Mouse (Mus musculus) macrophage (primary cell): ENCODE measurements around the gene Ahnak2. TPM values are rescaled to one million over a fixed set of nuclear protein-coding genes. Genes with fewer than 3 reads are reported as not detected.
A peak's percentile ranks its signal among the peaks of the same experiment; 100 is the strongest.

Experiments used
- H3K27ac ChIP-seq: fragments of 350-480 bp; formaldehyde crosslinking; 2 replicates; pipeline ENCODE4 v1.9.0; 2021
- H3K36me3 ChIP-seq: fragments of 350-480 bp; formaldehyde crosslinking; 2 replicates; pipeline ENCODE4 v1.9.0; 2021; ENCODE audit errors: inconsistent target
- H3K4me3 ChIP-seq: fragments of 350-480 bp; formaldehyde crosslinking; 2 replicates; pipeline ENCODE4 v1.9.0; 2021; ENCODE audit errors: inconsistent target
- H3K79me2 ChIP-seq: fragments of 350-480 bp; formaldehyde crosslinking; 2 replicates; pipeline ENCODE4 v1.9.0; 2021; ENCODE audit errors: inconsistent target
- WGBS: methylation state at CpG from one replicate; pipeline ENCODE4 v1.1.7; 2026; ENCODE audit warnings: inconsistent platforms; ENCODE audit not compliant: missing documents; 5-methylcytosine and 5-hydroxymethylcytosine counted together
- polyA plus RNA-seq: library from polyadenylated mRNA; stranded (reverse); fragments of 250-400 nt; gene quantifications from 3 replicates; pipeline ENCODE4 v1.2.4, GENCODE M21; 2018; ENCODE audit warnings: inconsistent platforms

Gene Ahnak2
- polyA plus RNA-seq, 1 experiment from 2014 or later, result 78.3 TPM

GRCm38 (mm10) chr12:112813370-112813769 lies 10.9 kb upstream of the Ahnak2 start:
- Histone ChIP-seq H3K79me2 (no peaks in the 10 kb centered on the region), H3K36me3 (0 out of 2 replicates have a peak, but pooled peaks cover 2% of the 10 kb centered on the region), H3K4me3 (no peak overlapping the region), H3K27ac (no peak overlapping the region)
- WGBS, result 98% methylated on average over 7 of the region's 7 CpGs

GRCm38 (mm10) chr12:112810092-112810885 lies 7.8 kb upstream of the Ahnak2 start:
- Histone ChIP-seq H3K4me3 (no peak overlapping the region), H3K79me2 (no peaks in the 10 kb centered on the region), H3K36me3 (no peaks in the 10 kb centered on the region), H3K27ac (no peak overlapping the region)
- 83% methylated on average over 19 of the region's 19 CpGs for WGBS

- Histone ChIP-seq H3K79me2 (no peaks in the 10 kb centered on the region), H3K4me3 (peak overlapping the region; percentile 44), H3K36me3 (no peaks in the 10 kb centered on the region), H3K27ac (no peak overlapping the region)
- 23% methylated on average over 8 of the region's 8 CpGs for WGBS
Observed at GRCm38 (mm10) chr12:112809641-112810040, 7.2 kb upstream of the Ahnak2 start.

- Histone ChIP-seq H3K27ac (no peak within 1 kb of the TSS), H3K79me2 (no peaks in the 10 kb centered on the region), H3K36me3 (no peaks in the 10 kb centered on the region), H3K4me3 (peak within 1 kb of the TSS; percentile 44)
- 3% methylated on average over 62 of the region's 64 CpGs for WGBS
Observed at GRCm38 (mm10) chr12:112808587-112809364, 6.3 kb upstream of the Ahnak2 start, which contains the start of gene Clba1. Clba1 (plus strand) TSS chr12:112808937.

GRCm38 (mm10) chr12:112808212-112808586 lies 5.7 kb upstream of the Ahnak2 start:
- 91% methylated on average over 5 of the region's 5 CpGs for WGBS
- Histone ChIP-seq H3K27ac (no peak overlapping the region), H3K4me3 (no peak overlapping the region; the same call in 1 of the 2 replicates), H3K36me3 (no peaks in the 10 kb centered on the region), H3K79me2 (no peaks in the 10 kb centered on the region)

GRCm38 (mm10) chr12:112807796-112808195 lies 5.3 kb upstream of the Ahnak2 start:
- 98% methylated on average over 4 of the region's 4 CpGs for WGBS
- Histone ChIP-seq H3K27ac (no peak overlapping the region), H3K79me2 (no peaks in the 10 kb centered on the region)

GRCm38 (mm10) chr12:112806044-112806443 lies 3.6 kb upstream of the Ahnak2 start:
- H3K4me3 ChIP-seq, result no peak overlapping the region
- no peak overlapping the region for H3K27ac ChIP-seq
- H3K36me3 ChIP-seq, result no peaks in the 10 kb centered on the region
- H3K79me2 ChIP-seq, result no peaks in the 10 kb centered on the region
- 52% methylated on average over 6 of the region's 6 CpGs for WGBS

More at GRCm38 (mm10) chr12:112807796-112808195, 5.3 kb upstream of the Ahnak2 start:
- H3K4me3 ChIP-seq, result no peak overlapping the region
- H3K36me3 ChIP-seq, result no peaks in the 10 kb centered on the region

GRCm38 (mm10) chr12:112804046-112804445 lies 1.6 kb upstream of the Ahnak2 start:
- H3K36me3 ChIP-seq, result no peaks in the 10 kb centered on the region
- H3K27ac ChIP-seq, result no peak overlapping the region
- no peak overlapping the region for H3K4me3 ChIP-seq
- H3K79me2 ChIP-seq, result no peaks in the 10 kb centered on the region
- WGBS, result 31% methylated on average over 11 of the region's 13 CpGs

GRCm38 (mm10) chr12:112802917-112803316 lies 460 bp upstream of the Ahnak2 start:
- no peak overlapping the region for H3K4me3 ChIP-seq
- WGBS, result 59% methylated on average over 2 of the region's 3 CpGs
- H3K36me3 ChIP-seq, result no peaks in the 10 kb centered on the region
- no peak overlapping the region for H3K27ac ChIP-seq
- H3K79me2 ChIP-seq, result no peaks in the 10 kb centered on the region

- WGBS, result 25% methylated on average over 4 of the region's 4 CpGs
- H3K4me3 ChIP-seq, result no peak overlapping the region
Observed at GRCm38 (mm10) chr12:112800476-112800875, 2.0 kb downstream of the Ahnak2 start.

GRCm38 (mm10) chr12:112799237-112799970 lies 3.1 kb downstream of the Ahnak2 start:
- 88% methylated on average over 10 of the region's 10 CpGs for WGBS
- Histone ChIP-seq H3K36me3 (no peaks in the 10 kb centered on the region), H3K79me2 (peaks cover 11% of the 10 kb centered on the region), H3K4me3 (no peak overlapping the region), H3K27ac (no peak overlapping the region)

More at GRCm38 (mm10) chr12:112800476-112800875, 2.0 kb downstream of the Ahnak2 start:
- H3K36me3 ChIP-seq, result no peaks in the 10 kb centered on the region
- H3K27ac ChIP-seq, result no peak overlapping the region
- H3K79me2 ChIP-seq, result no peaks in the 10 kb centered on the region; the same call in 1 of the 2 replicates

GRCm38 (mm10) chr12:112798716-112799115 lies 3.7 kb downstream of the Ahnak2 start:
- Histone ChIP-seq H3K79me2 (peaks cover 17% of the 10 kb centered on the region), H3K27ac (no peak overlapping the region)
- 85% methylated on average over 4 of the region's 5 CpGs for WGBS

GRCm38 (mm10) chr12:112798332-112798681 lies 4.2 kb downstream of the Ahnak2 start:
- Histone ChIP-seq H3K79me2 (peaks cover 22% of the 10 kb centered on the region), H3K27ac (no peak overlapping the region), H3K4me3 (no peak overlapping the region), H3K36me3 (no peaks in the 10 kb centered on the region)
- WGBS, result 80% methylated on average over 5 of the region's 5 CpGs

More at GRCm38 (mm10) chr12:112798716-112799115, 3.7 kb downstream of the Ahnak2 start:
- no peaks in the 10 kb centered on the region for H3K36me3 ChIP-seq
- no peak overlapping the region for H3K4me3 ChIP-seq

- no peak overlapping the region for H3K27ac ChIP-seq
- H3K36me3 ChIP-seq, result no peaks in the 10 kb centered on the region
- 67% methylated on average over 14 of the region's 15 CpGs for WGBS
Observed at GRCm38 (mm10) chr12:112797672-112798331, 4.7 kb downstream of the Ahnak2 start.

More at GRCm38 (mm10) chr12:112797672-112798331, 4.7 kb downstream of the Ahnak2 start:
- H3K79me2 ChIP-seq, result peaks cover 27% of the 10 kb centered on the region
- no peak overlapping the region for H3K4me3 ChIP-seq
